10 mouse cellular contexts compared by ENCODE assay signal in genomic region chr10:119100511-119100910, GRCm38 (mm10).
DNase-seq lines count a peak whose midpoint lies in the region; ATAC-seq and TF ChIP-seq lines count a peak whose summit lies in the region.
"Had no signal": no experiment of that assay in that cellular context is flagged by ENCODE, and none has a peak within 500 bp of the region (broad histone marks: within the 10 kb centered on the region; RNA-seq: fewer than 3 reads in every experiment).

No protein-coding gene starts in this region.

- DNase-seq in lung, embryonic 14.5 days: peak; percentile 71
- no peak for DNase-seq in lung, postnatal 4 days
- peak; percentile 48 to 53 for DNase-seq in heart, postnatal 10 days
- peak; percentile 25 for DNase-seq in retina, postnatal 7 days (ENCODE audit: low read depth, low spot score)
- DNase-seq in testis, postnatal 10 days (ENCODE audit: low spot score): no peak
- no peak for DNase-seq in adrenal gland, postnatal 25 days
- DNase-seq: layer of hippocampus, adult 9-11 months had no signal

- H3K9me3 ChIP-seq in forebrain, embryonic 12.5 days: no peaks in the 10 kb centered on the region
- no peaks in the 10 kb centered on the region for H3K9me3 ChIP-seq in forebrain, embryonic 15.5 days
- no peaks in the 10 kb centered on the region for H3K9me3 ChIP-seq in lung, embryonic 14.5 days (ENCODE audit: low read depth, low read length)
- H3K9me3 ChIP-seq: midbrain, embryonic 12.5 days had no signal

- H3K27ac ChIP-seq in forebrain, embryonic 12.5 days: no peak overlapping the region
- H3K27ac ChIP-seq in forebrain, embryonic 15.5 days (replicated peaks): no peak overlapping the region
- H3K27ac ChIP-seq in lung, embryonic 14.5 days (ENCODE audit: low read depth): no peak overlapping the region
- H3K27ac ChIP-seq: midbrain, embryonic 12.5 days had no signal

- no peak overlapping the region for H3K4me3 ChIP-seq in forebrain, embryonic 12.5 days (replicated peaks)
- H3K4me3 ChIP-seq in forebrain, embryonic 15.5 days: no peak overlapping the region
- H3K4me3 ChIP-seq in lung, embryonic 14.5 days (ENCODE audit: low read depth, low read length): no peak overlapping the region
- H3K4me3 ChIP-seq: midbrain, embryonic 12.5 days had no signal

- H3K9ac ChIP-seq in forebrain, embryonic 12.5 days: no peak overlapping the region
- no peak overlapping the region for H3K9ac ChIP-seq in forebrain, embryonic 15.5 days (replicated peaks)
- no peak overlapping the region for H3K9ac ChIP-seq in lung, embryonic 14.5 days
- H3K9ac ChIP-seq: midbrain, embryonic 12.5 days had no signal

- H3K4me1 ChIP-seq in forebrain, embryonic 12.5 days: no peaks in the 10 kb centered on the region
- H3K4me1 ChIP-seq in forebrain, embryonic 15.5 days: peaks cover 4% of the 10 kb centered on the region; the same call in 1 of the 2 replicates
- peaks cover 11% of the 10 kb centered on the region; the same call in 1 of the 2 replicates for H3K4me1 ChIP-seq in lung, embryonic 14.5 days (ENCODE audit: insufficient read depth)

- 23% methylated on average over 7 of the region's 7 CpGs for WGBS in forebrain, embryonic 12.5 days
- 14% methylated on average over 7 of the region's 7 CpGs for WGBS in forebrain, embryonic 15.5 days
- 28% methylated on average over 7 of the region's 7 CpGs for WGBS in lung, embryonic 14.5 days

- no peaks in the 10 kb centered on the region for H3K27me3 ChIP-seq in forebrain, embryonic 12.5 days
- no peaks in the 10 kb centered on the region for H3K27me3 ChIP-seq in forebrain, embryonic 15.5 days
- no peaks in the 10 kb centered on the region for H3K27me3 ChIP-seq in lung, embryonic 14.5 days (ENCODE audit: insufficient read depth, low read length)
- H3K27me3 ChIP-seq: midbrain, embryonic 12.5 days had no signal

- no peak overlapping the region for H3K4me2 ChIP-seq in forebrain, embryonic 12.5 days
- H3K4me2 ChIP-seq in forebrain, embryonic 15.5 days (replicated peaks): no peak overlapping the region
- H3K4me2 ChIP-seq in lung, embryonic 14.5 days: no peak overlapping the region
- H3K4me2 ChIP-seq: midbrain, embryonic 12.5 days had no signal

- ATAC-seq in forebrain, embryonic 12.5 days (ENCODE audit: low FRiP score): peak; percentile 49
- ATAC-seq in forebrain, embryonic 15.5 days (replicated peaks): no peak
- peak; percentile 52; the same call in 1 of the 2 replicates for ATAC-seq in lung, embryonic 14.5 days (ENCODE audit: insufficient read depth)

- peak; percentile 63 for TF ChIP-seq CTCF in lung, embryonic 14.5 days (IDR thresholded peaks at IDR 0.05; ENCODE audit: low read depth)

- H3K36me3 ChIP-seq in forebrain, embryonic 12.5 days (replicated peaks): no peaks in the 10 kb centered on the region
- no peaks in the 10 kb centered on the region for H3K36me3 ChIP-seq in forebrain, embryonic 15.5 days
- no peaks in the 10 kb centered on the region for H3K36me3 ChIP-seq in lung, embryonic 14.5 days (ENCODE audit: insufficient read depth)
- H3K36me3 ChIP-seq: midbrain, embryonic 12.5 days had no signal

- intact Hi-C loops in heart, postnatal 10 days (cut with DNase I): loop anchor here (2.0 kb wide), 1 partner anchor 262 kb away; no protein-coding TSS in a partner anchor

Comparison
In these comparisons a context has a peak if more than half of its experiments do, and no peak if none do; other contexts are left out.
1. DNase-seq: peak in lung, embryonic 14.5 days (single experiment), heart, postnatal 10 days (2 of 2) and retina, postnatal 7 days (single experiment); none in lung, postnatal 4 days (0 of 2), testis, postnatal 10 days (single experiment) and adrenal gland, postnatal 25 days (single experiment).